Mouse (Mus musculus) left cerebral cortex, adult 18-20 months (tissue): ENCODE measurements around the gene Prdm4. TPM values are rescaled to one million over a fixed set of nuclear protein-coding genes. Genes with fewer than 3 reads are reported as not detected.
A peak's percentile ranks its signal among the peaks of the same experiment; 100 is the strongest.

Experiments used
- DNase-seq, 2 experiments: peaks; one replicate each; pipeline ENCODE4 v3.0.0; 2021 to 2022; ENCODE audit warnings: low spot score in 2 of 2, mixed read lengths in 1 of 2
- long read RNA-seq, 2 experiments: library from polyadenylated mRNA; stranded (forward); transcript quantifications; one replicate each; pipeline ENCODE4 v2.0.0; 2021
- total RNA-seq, 2 experiments: library from RNA; stranded (reverse); gene quantifications; 2 replicates each; pipeline ENCODE4 v1.2.3; 2021

Prdm4 gene
- 10 to 100 TPM; 28.1 to 28.7 TPM for total RNA-seq
- long read RNA-seq, experiment 1, transcript Prdm4-201 (12 exons, 3,877 nt), result major isoform, 27 of 46 reads
- long read RNA-seq, experiment 1, partial matches to known transcripts, result 6 of 46 reads
- long read RNA-seq, experiment 1, other reads (novel, unspliced or antisense), result 10 of 46 reads
- long read RNA-seq, experiment 2, transcript Prdm4-207 (12 exons, 3,962 nt), result minor isoform, 6 of 34 reads
- long read RNA-seq, experiment 2, transcript Prdm4-201 (12 exons, 3,877 nt), result major isoform, 14 of 34 reads
- long read RNA-seq, experiment 2, partial matches to known transcripts, result 5 of 34 reads
- long read RNA-seq, experiment 2, other reads (novel, unspliced or antisense), result 9 of 34 reads

DNA sequence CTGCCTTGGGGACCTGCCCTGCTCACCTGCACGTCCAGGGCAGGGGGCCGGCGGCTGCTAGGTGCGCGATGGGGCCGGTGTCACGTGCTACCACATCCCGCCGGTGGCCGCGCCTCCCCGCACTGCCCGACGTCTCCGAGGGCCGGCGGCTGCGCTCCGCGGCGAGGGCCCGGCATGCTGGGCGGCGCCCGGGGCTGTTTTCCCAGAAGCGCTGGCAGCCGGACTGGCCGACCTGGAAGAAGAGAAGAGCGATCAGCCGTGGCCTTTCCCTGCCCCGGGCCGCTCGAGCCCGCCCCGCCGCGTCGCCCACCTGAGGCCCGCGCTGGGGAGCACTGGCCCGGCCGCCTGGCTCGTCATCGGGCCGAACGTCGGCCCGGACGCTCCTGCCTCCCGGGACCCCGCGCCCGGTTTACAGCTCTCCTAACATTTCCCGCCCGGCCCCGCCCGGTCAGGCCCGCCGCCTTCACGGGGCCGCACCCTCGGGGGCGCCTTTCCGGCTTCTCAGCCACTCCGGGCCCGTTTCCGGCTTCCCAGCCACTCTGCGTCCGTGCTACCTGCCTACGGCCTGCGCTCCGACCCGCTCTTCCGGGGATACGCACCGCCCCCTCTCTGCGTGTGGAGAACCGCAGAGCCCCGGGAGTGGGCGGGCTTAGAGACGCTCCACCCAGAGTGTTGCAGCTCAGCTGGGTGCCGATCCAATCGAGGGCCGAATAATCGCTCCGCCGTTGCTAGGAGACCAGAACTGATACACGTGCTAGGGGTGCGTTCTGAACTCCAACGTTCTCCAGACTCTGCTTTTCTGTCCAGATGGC, at the start of gene Prdm4:
Gene Prdm4 (minus strand): TSS at position 645 of the 812 bp plus-strand sequence.
- DNase-seq, result peak; percentile 95 to 97

DNA sequence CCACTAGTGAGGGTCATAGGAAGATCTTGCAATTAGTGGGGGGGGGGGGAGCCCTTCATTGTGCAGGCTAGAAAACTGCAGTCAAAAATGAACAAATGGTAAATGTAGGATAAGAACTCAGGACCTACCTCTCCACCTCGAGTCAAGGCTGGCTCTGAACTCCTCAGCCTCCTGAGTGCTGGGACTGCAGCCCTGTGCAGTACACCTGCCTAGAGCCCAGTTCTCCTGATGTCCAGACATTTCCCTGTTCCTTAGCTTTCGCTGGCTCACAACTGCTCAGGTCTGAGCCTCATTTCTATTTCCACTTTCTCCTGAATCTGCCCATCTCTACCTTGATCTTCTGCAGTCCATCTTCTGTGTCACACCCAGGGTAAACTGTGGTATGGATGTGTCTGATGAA, 49.5 kb upstream of the Prdm4 start:
- DNase-seq, result no peak

GRCm38 (mm10) chr10:85964316-85964715, 47.4 kb upstream of the Prdm4 start:
- DNase-seq, result no peak

- DNase-seq, result no peak
Measured at GRCm38 (mm10) chr10:85962897-85963296, 46.0 kb upstream of the Prdm4 start.

GRCm38 (mm10) chr10:85957464-85957950, 40.6 kb upstream of the Prdm4 start, which contains the start of gene Rtcb:
TSS of gene Rtcb (minus strand) at chr10:85957823.
- peak; percentile 98 to 100 for DNase-seq

DNA sequence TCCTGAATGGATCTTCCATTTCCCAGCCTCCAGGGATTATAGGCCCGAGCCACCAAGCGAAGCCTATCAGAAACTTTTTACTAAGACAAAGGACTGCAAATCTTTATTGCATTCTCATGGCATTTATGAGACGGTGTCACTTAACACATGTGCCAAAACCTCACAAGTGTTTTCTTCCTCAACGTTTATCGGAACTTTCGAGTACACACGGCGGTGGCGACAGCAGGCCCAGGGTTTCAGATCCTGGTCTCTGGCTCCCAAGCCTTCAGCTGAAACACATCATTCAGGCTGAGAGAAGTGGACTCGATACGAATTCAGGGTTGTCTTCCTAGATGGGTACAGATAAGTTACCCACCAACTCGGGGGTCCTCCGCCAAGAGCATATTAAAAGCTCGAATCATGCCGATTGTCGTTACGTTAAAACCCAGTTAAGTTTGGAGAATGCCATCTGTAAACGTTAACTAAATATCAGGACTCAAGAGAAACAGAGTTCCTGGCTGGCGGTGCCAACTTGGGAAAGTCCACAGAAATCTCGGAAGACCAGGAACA, 40.0 kb upstream of the Prdm4 start:
- no peak for DNase-seq

DNA sequence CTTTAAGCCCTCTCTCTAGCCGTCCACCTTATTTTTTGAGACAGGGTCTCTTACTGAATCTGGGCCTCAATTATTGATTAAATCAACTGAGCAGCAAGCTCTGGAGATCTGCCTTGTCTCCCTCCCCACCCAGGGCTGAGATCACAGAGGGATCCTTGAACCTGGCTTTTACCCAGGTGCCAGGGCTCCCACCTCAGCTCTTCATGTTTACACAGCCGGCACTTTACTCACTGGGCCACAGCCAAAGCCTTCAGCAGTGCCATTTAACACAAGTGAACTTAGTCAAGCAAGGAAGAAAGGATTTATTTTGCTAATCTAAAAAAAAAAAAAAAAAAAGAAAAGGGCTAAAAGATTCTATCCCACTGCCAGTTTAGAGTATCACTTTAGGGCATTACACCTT, 37.5 kb upstream of the Prdm4 start:
- DNase-seq, result no peak

- no peak for DNase-seq
Measured at GRCm38 (mm10) chr10:85953401-85953800, 36.5 kb upstream of the Prdm4 start.

DNA sequence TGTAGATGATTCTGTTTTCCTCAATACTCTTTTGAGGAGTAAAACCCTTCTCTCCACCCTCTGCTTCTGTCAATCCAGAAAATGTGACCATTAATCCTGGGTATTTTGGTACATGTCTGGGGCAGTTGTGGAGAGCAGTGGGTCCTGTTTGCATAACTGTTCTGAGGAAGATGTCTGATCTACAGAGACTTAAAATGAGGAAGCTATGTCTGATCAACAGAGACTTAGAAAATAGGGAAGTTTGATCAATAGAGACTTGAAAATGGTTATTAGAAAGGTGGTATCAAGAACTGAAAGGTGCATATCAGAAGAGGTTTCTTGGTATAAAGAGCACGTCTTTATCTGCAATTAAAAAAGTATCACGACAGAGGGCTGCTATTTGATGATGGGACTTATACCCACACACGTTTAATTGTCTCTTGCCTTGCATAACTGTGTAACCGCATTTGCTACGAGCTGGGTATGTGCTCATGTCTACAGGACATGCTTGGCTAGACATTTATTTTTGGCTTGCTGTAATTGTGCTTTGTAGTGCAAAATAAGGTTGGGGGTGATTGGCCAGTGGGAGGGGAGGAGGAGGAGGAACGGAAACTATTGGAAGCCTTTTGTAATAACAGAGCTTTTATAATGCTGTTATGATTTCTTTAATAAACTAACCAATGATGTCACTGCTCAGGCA, 35.0 kb upstream of the Prdm4 start:
- no peak for DNase-seq

- no peak for DNase-seq
Measured at GRCm38 (mm10) chr10:85948483-85949196, 31.7 kb upstream of the Prdm4 start.

DNA sequence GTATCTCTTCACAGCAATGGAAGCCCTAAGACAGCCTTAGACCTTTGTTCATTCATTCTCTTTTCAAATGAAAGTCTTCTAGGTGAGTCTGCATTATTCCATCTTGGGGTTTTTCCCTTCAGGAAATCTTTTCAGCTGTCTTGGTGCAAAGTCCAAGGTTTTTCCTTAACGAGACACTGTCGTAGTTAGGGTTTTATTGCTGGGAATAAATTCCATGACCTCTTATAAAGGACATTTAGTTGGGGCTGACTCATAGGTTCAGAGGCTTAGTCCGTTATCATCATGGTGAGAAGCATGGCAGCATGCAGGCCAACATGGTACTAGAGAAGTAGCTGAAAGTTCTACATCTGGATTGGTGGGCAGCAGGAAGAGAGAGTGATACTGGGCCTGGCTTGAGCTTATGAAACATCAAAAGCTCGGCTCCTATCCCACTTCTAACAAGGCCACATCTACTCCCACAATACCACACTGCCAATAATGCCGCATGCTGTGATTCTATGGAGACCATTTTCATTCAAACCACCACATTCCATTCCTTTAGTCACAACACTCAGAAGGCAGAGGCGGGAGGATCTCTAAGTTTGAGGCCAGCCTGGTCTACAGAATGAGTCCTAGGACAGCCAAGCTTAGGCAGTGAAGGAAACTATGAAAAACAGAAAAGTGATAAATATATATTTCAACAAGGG, 19.5 kb upstream of the Prdm4 start:
- no peak for DNase-seq

DNA sequence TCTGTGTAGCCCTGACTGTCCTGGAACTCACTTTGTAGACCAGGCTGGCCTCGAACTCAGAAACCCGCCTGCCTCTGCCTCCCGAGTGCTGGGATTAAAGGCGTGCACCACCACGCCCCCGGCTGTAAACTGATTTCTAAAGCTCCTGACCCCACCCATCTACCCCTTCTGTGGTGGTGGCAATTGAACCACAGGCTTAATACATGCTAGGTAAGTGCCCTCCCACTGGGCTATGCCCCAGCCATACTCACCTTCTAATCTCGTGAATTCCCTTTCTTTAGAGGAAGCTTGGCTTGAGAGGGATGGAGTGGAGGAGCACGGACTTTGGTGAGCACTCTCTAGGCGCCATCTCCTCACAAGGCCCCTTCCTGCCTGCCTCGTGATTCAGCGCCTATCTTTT, 13.0 kb upstream of the Prdm4 start:
- no peak for DNase-seq

GRCm38 (mm10) chr10:85929208-85929591, 12.3 kb upstream of the Prdm4 start:
- DNase-seq, result no peak

- peak; percentile 74 to 84 for DNase-seq
Measured at GRCm38 (mm10) chr10:85928499-85929207, 11.7 kb upstream of the Prdm4 start.

DNA sequence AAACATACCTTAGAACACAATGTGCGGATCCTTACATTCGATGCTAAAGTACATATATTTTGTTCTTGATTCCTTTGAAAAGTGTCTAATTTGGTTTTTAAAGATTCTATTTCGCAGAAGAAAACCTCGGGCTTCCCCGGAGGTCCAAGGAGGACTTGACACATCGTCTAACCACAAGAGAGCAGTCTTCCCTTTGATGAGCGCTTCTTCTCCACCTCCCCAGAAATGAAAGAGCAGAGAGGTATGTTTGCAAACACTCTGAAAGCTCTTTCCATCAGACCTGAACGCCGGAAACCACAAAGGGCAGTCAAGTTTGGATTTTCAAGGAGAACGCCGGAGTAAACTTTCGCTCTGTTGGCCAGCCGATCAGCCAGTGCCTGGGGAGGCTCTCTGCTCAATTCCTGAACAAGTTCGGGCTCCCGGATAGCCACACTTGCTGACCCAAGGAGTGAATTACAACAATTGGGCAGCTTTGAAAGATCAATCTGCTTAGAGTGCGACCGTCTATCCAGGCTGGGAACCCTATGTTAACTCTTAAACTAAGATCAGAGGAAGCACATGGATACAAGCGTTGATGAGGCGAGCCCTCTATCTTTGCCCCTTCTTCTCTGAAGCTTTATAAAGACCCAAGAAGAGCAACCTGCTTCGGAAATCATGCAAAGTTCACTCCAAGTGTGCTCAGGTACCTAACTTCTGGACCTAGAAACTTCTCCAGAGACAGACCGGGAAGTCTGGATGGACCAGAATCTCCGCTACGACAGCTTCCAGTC, 10.9 kb upstream of the Prdm4 start, which contains the start of gene Ascl4:
Gene Ascl4 (plus strand): TSS at position 6 of the 770 bp plus-strand sequence.
- DNase-seq, result peak; percentile 3 to 13

GRCm38 (mm10) chr10:85879886-85880486, 37.0 kb downstream of the Prdm4 start:
- no peak for DNase-seq

DNA sequence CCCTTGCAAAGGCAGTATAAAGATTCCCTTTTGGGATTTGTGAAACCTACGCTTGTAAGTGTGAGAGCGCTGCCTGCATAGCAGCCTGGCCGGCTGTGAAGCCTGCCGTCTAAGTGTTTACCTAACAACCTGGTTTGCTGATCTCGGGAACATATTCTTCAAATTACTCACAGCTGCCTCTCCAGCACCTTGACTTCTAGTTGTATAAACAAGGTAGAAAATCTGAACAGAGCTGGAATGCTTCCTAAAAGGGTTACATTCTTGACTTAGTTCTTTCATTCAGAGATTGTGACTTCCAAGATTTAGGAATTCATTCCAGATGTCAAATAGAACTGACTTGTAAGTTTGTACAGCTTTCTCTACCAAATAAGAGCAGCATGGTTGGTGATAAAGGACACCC, 41.1 kb downstream of the Prdm4 start:
- DNase-seq, result no peak
